Mouse (Mus musculus) layer of hippocampus, postnatal 10 days (tissue): ENCODE measurements around the gene Cyp24a1. TPM values are rescaled to one million over a fixed set of nuclear protein-coding genes. Genes with fewer than 3 reads are reported as not detected.

Experiments
- DNase-seq, 2 experiments: peaks; one replicate each; pipeline ENCODE4 v3.0.0; 2021; ENCODE audit warnings: low spot score in 2 of 2
- long read RNA-seq: library from polyadenylated mRNA; stranded (forward); transcript quantifications from one replicate; pipeline ENCODE4 v2.0.0, GENCODE M21; 2023
- total RNA-seq, 2 experiments: library from RNA; stranded (reverse); gene quantifications; 2 replicates each; pipeline ENCODE4 v1.2.3; 2021

Gene Cyp24a1
- not detected for total RNA-seq
- long read RNA-seq, result 0 reads

- no peak for DNase-seq
Measured at GRCm38 (mm10) chr2:170497091-170497566, at the start of gene Cyp24a1. Gene Cyp24a1 (minus strand): TSS chr2:170497145.

DNA sequence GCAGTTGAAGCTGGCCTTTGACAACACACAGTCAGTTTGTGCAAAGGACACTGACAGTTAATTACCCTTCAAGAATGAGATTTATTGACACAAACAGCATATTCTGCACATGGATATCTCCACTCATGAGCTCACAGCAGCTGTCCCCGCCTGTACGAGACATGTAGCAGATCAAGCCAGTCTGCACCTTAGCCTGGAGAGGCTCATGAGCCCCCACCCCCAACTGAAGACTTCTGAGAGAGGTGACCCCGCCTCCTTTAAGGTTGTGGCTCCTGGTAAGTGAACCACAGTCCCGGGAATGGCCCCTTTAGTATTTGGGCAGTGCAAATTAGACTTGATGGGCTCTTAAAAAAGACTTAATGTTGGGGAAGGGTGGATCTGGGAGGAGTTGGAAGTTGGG lies 48.8 kb upstream of the Cyp24a1 start:
- DNase-seq, result no peak

DNA sequence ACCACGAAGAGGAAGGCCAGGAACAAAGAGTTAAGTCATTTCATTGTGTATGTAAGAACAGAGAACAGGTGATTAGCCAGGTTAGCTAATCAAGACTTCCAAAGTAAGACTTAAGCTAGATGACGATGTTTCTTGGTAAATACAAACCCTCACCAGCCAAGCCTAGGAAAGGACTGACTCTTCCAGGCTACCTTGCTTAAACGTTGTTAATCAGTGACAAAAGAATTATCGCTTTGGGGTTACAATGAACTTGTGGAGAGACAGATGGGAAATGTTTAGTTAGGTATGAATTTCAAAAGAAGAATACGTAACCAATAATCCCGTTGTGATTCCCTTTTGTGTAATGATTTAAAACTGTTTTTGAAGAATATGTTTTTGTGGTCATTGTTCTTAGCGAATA lies 48.0 kb upstream of the Cyp24a1 start:
- no peak for DNase-seq

DNA sequence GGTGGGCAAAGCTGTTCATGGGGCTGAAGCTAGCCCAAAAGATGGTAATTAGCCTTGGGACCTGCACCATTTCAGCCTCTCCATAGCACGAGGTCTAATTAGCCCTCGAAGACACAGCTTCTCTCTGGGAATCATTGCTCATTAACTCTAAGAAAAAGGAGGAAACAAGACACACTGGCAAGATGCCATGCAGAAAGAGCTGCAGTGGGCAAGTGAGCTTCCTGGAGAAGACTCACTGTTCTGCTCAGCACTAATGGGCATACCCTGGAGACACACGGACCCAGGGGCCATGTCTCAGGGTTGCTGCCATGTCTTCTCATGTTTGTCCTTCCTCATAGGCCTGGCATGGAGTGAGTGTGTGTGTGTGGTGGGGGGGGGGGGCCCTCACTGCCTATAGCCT lies 47.2 kb upstream of the Cyp24a1 start:
- no peak for DNase-seq

- DNase-seq, result no peak
Measured at GRCm38 (mm10) chr2:170543625-170544024, 46.7 kb upstream of the Cyp24a1 start.

DNA sequence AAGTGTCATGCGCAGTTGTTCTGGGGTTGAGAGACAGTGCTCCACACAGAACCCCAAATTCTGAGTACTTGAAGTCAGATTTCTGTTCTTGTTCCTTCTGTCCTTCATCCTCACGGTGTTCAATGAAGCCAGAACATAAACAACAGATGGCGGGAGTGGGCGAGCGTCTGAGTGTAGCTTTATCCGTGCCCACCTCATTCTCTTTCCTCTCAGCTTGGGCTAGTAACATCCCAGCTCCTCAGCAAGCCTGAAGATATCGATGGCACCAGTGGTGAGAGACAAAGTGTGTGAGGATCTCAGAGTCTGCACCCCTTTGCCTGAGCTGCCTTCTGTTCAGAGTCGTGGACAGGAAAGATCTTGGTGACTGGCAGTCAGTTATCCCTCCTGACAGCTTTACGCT lies 42.3 kb upstream of the Cyp24a1 start:
- DNase-seq, result no peak

GRCm38 (mm10) chr2:170535841-170536240 lies 38.9 kb upstream of the Cyp24a1 start:
- no peak for DNase-seq

DNA sequence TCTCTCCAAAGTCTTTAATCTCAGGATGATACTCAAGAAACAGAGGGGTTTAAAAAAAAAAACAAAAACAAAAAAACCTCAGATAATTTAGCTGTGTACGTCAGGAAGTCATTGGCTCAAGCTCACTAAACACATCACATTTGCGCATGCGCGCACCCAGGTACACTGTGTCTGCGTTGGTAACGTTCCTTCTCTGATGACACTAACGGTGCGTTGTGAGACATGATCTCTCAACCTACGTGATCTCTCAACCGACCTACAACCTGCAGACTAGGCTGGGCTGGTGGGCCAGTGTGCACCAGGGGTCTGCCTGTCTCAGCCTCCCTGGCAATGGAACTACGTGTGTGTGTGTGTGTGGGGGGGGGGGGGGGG lies 37.8 kb upstream of the Cyp24a1 start:
- DNase-seq, result no peak

GRCm38 (mm10) chr2:170534116-170534802 lies 37.3 kb upstream of the Cyp24a1 start:
- no peak for DNase-seq

DNA sequence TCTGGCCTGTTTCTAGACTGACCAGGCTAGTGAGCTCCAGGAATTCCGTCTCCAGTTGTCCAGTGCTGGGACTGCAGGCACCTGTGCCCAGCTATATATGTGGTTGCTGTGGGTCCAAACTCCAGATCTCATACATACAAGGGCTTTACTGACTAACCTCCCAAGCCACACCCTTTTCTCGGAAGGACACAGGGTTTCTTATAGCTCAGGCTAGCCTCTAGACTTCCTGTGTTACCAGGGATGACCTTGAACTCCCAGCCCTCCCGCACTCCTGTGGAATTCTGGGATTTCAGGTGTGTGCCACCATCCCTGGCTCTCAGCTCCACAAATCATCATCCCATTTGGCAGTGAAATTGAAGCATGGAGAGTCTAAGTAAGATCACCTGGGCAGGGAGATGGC lies 33.3 kb upstream of the Cyp24a1 start:
- DNase-seq, result no peak

- DNase-seq, result no peak
Measured at GRCm38 (mm10) chr2:170529766-170530165, 32.8 kb upstream of the Cyp24a1 start.

DNA sequence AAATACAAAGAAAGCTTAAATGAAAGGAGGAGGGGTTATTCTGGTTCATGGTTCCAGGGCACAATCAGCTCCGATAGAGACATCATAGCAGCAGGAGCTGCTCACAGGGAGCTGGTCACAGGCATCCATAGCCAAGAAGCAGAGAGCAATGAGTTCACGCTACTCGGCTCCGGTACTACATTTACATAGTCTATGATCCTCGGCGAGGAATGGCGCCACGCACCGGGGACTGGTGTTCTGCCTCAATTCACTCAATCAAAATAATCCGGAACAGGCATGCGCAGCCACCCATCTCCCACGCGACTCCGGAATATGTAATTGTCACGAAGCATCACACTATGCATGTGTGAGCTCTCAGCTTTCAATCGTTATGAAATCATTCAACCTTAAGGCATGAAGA lies 31.1 kb upstream of the Cyp24a1 start:
- no peak for DNase-seq

DNA sequence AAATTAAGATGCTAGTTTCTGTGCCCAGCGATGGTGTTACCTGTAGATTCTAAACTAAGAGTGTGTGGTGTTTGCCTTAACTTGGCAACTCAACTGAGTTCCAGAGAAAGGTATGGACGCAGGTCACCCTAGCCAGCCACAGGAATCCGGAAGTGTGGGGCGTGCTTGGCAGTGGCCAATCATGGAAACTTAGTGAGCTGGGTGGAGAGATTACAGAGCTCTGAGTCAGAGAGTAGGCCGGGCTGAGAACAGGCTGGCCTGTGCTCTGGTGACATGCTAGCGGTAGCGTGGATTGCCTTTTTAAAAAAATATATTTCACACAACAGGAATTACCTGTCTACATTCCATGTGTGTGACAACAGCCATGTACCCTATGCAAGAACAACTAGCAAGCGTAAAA lies 29.6 kb upstream of the Cyp24a1 start:
- DNase-seq, result no peak

- peak; percentile 70 to 75 for DNase-seq
Measured at GRCm38 (mm10) chr2:170520321-170520971, 23.5 kb upstream of the Cyp24a1 start.

GRCm38 (mm10) chr2:170513756-170514155 lies 16.8 kb upstream of the Cyp24a1 start:
- no peak for DNase-seq

GRCm38 (mm10) chr2:170511073-170511891 lies 14.3 kb upstream of the Cyp24a1 start:
- peak; percentile 95 for DNase-seq

DNA sequence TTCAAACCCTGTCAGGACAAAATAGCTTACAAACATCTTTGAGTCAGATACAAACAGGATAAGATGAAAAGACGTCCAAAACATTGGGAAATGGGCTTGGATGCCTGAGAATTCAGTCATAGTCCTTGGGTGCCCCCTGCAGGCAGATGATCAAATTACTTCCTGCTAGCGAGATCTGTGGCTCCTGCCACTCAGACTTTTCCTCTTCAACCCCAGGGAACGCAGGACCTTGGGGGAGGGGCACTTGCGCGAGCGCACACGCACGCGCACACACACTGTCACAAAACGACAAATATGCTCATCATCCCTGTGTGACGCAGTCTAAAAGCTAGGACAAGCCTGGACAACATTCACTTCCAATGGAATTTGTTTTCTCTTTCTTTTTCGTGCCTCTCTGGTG lies 11.9 kb upstream of the Cyp24a1 start:
- DNase-seq, result peak; percentile 97 to 98

GRCm38 (mm10) chr2:170507734-170508133 lies 10.8 kb upstream of the Cyp24a1 start:
- peak; percentile 91 to 92 for DNase-seq

GRCm38 (mm10) chr2:170503983-170504382 lies 7.0 kb upstream of the Cyp24a1 start:
- no peak for DNase-seq

DNA sequence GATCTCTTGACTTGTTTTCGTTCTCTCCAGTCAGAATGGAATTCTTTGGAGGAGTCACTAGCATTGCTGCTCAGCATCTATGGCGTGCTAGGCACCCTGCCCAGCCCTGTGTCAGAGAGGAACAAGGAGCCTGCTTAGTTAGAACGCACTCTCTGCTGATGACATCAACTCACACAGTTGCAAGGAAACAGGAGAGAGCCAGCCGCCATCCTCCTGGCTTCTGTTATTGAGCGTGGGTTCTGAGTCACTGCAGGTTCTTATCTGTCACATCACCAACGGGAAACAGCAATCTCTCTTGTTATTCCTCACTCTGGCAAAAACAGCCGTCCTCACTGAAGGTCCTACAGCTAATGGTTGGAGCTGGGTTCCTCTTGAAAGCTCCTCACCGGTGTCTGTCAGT lies 6.4 kb upstream of the Cyp24a1 start:
- DNase-seq, result peak; percentile 24 to 38

- DNase-seq, result no peak
Measured at GRCm38 (mm10) chr2:170498011-170498410, 1.1 kb upstream of the Cyp24a1 start.
